Mouse (Mus musculus): ENCODE measurements around the gene Thrap3.

Thrap3 gene

GRCm38 (mm10) chr4:126202303-126203181 lies at the start of gene Thrap3:
Gene Thrap3, minus strand, starts transcription at chr4:126202760.
- peak; percentile 98 for DNase-seq (ENCODE audit: extremely low spot score)

- DNase-seq (ENCODE audit: extremely low spot score) = peak; percentile 14
Measured at GRCm38 (mm10) chr4:126251655-126252254, 49.2 kb upstream of the Thrap3 start.

GRCm38 (mm10) chr4:126250659-126251058 lies 48.1 kb upstream of the Thrap3 start:
- DNase-seq (ENCODE audit: extremely low spot score) = no peak

GRCm38 (mm10) chr4:126248261-126248868 lies 45.8 kb upstream of the Thrap3 start:
- peak; percentile 21 for DNase-seq (ENCODE audit: extremely low spot score)

- DNase-seq (ENCODE audit: extremely low spot score) = no peak
Measured at GRCm38 (mm10) chr4:126246202-126246889, 43.8 kb upstream of the Thrap3 start.

GRCm38 (mm10) chr4:126242510-126242909 lies 40.0 kb upstream of the Thrap3 start:
- no peak for DNase-seq (ENCODE audit: extremely low spot score)

- no peak for DNase-seq (ENCODE audit: extremely low spot score)
Measured at GRCm38 (mm10) chr4:126241956-126242355, 39.4 kb upstream of the Thrap3 start.

GRCm38 (mm10) chr4:126239862-126240475 lies 37.4 kb upstream of the Thrap3 start:
- no peak for DNase-seq (ENCODE audit: extremely low spot score)

GRCm38 (mm10) chr4:126237721-126238242 lies 35.2 kb upstream of the Thrap3 start:
- DNase-seq (ENCODE audit: extremely low spot score) = no peak

- DNase-seq (ENCODE audit: extremely low spot score) = no peak
Measured at GRCm38 (mm10) chr4:126236467-126237280, 34.1 kb upstream of the Thrap3 start.

- no peak for DNase-seq (ENCODE audit: extremely low spot score)
Measured at GRCm38 (mm10) chr4:126235191-126235590, 32.6 kb upstream of the Thrap3 start.

GRCm38 (mm10) chr4:126234496-126235175 lies 32.1 kb upstream of the Thrap3 start:
- DNase-seq (ENCODE audit: extremely low spot score) = no peak

- no peak for DNase-seq (ENCODE audit: extremely low spot score)
Measured at GRCm38 (mm10) chr4:126233676-126234308, 31.2 kb upstream of the Thrap3 start.

GRCm38 (mm10) chr4:126229900-126230299 lies 27.3 kb upstream of the Thrap3 start:
- no peak for DNase-seq (ENCODE audit: extremely low spot score)

- DNase-seq (ENCODE audit: extremely low spot score) = no peak
Measured at GRCm38 (mm10) chr4:126228144-126228543, 25.6 kb upstream of the Thrap3 start.

- peak; percentile 88 for DNase-seq (ENCODE audit: extremely low spot score)
Measured at GRCm38 (mm10) chr4:126227077-126227761, 24.7 kb upstream of the Thrap3 start.

GRCm38 (mm10) chr4:126226640-126227039 lies 24.1 kb upstream of the Thrap3 start:
- no peak for DNase-seq (ENCODE audit: extremely low spot score)

- DNase-seq (ENCODE audit: extremely low spot score) = no peak
Measured at GRCm38 (mm10) chr4:126222631-126223030, 20.1 kb upstream of the Thrap3 start.

- DNase-seq (ENCODE audit: extremely low spot score) = no peak
Measured at GRCm38 (mm10) chr4:126220045-126220444, 17.5 kb upstream of the Thrap3 start.

Data from embryo, embryonic 9.5 days (tissue).